Mouse (Mus musculus) lung, postnatal 0 days (tissue): ENCODE data around the gene Aebp2. TPM values are rescaled to one million over a fixed set of nuclear protein-coding genes. Genes with fewer than 3 reads are reported as not detected.

Source experiments
- ATAC-seq: fragments of 200-750 bp; cut with Nextera tagmentation; 2 replicates; pipeline ENCODE4 v1.8.0; 2017; ENCODE audit warnings: moderate library complexity
- DNase-seq: peaks from one replicate; pipeline ENCODE4 v3.0.0-alpha.2; 2016; ENCODE audit warnings: low spot score
- H3K27ac ChIP-seq: fragments of 300-500 bp; sonication (generic); 2 replicates; pipeline ENCODE4 v1.5.1; 2014; ENCODE audit warnings: antibody characterized with exemption, mild to moderate bottlenecking, low read length, mixed read lengths
- H3K27me3 ChIP-seq: fragments of 300-500 bp; sonication (generic); replicated peaks from 2 replicates; pipeline ENCODE4 v1.6.1; 2014; ENCODE audit warnings: low read length, mixed read lengths; ENCODE audit not compliant: insufficient read depth
- H3K36me3 ChIP-seq: fragments of 300-500 bp; sonication (generic); 2 replicates; pipeline ENCODE4 v1.6.1; 2014; ENCODE audit warnings: low read length, mixed read lengths; ENCODE audit not compliant: insufficient read depth
- H3K4me1 ChIP-seq: fragments of 300-500 bp; sonication (generic); 2 replicates; pipeline ENCODE4 v1.6.1; 2014; ENCODE audit warnings: antibody characterized with exemption, low read depth, low read length, mixed read lengths; ENCODE audit not compliant: insufficient read depth
- H3K4me2 ChIP-seq: fragments of 300-500 bp; sonication (generic); replicated peaks from 2 replicates; pipeline ENCODE4 v1.6.1; 2014; ENCODE audit warnings: low read depth, mild to moderate bottlenecking, low read length, moderate library complexity, mixed read lengths
- H3K4me3 ChIP-seq: fragments of 300-500 bp; sonication (generic); 2 replicates; pipeline ENCODE4 v1.5.1; 2014; ENCODE audit warnings: low read depth, low read length
- H3K9ac ChIP-seq: fragments of 300-500 bp; sonication (generic); replicated peaks from 2 replicates; pipeline ENCODE4 v1.6.1; 2014; ENCODE audit warnings: low read depth, mild to moderate bottlenecking
- H3K9me3 ChIP-seq: fragments of 300-500 bp; sonication (generic); 2 replicates; pipeline ENCODE4 v1.6.1; 2016; ENCODE audit warnings: low read length, mixed read lengths
- CTCF ChIP-seq: IDR thresholded peaks from 2 replicates; pipeline ENCODE4 v1.5.1; 2016; ENCODE audit warnings: antibody characterized with exemption, mild to moderate bottlenecking
- EP300 ChIP-seq: IDR thresholded peaks from 2 replicates; pipeline ENCODE4 v1.6.1; 2016; ENCODE audit warnings: antibody characterized with exemption, mild to moderate bottlenecking, control low read depth
- WGBS: fragments of 180-500 bp; shearing (Covaris S2); extraction: QIAGEN DNeasy Blood & Tissue Kit; methylation state at CpG from one replicate; pipeline ENCODE4 v1.1.7; 2014; 5-methylcytosine and 5-hydroxymethylcytosine counted together
- polyA plus RNA-seq: library from polyadenylated mRNA; unstranded; fragments of >200 nt; fragmentation: Nextera tagmentation; extraction: Ambion mirVana; gene quantifications from 2 replicates; pipeline ENCODE4 v1.2.1, GENCODE M21; 2015

The Aebp2 gene
- polyA plus RNA-seq, 1 experiment from 2014 or later: 7.6 TPM

DNA sequence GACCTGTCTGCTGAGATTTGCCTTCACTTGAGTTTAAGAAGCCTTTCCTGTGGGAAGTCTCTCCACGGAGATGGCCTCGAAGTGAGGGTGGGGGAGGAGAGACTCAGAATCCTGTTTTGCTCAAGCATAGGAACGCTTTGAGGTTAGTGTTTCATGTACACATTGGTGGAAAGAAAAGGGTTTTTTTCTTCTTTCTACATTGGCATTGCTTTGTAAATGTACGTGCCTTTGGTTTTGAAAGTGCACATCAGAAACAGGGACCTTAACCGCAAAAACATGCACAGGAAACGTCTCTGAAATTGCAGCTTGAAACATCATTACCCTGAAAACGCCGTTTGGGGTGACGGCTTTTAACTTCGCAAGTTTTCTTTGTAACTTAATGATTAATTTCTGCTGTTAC, 85.6 kb downstream of the Aebp2 start:
- no peak for TF ChIP-seq CTCF
- Histone ChIP-seq H3K4me3 (no peak overlapping the region), H3K27me3 (no peaks in the 10 kb centered on the region), H3K9ac (no peak overlapping the region), H3K36me3 (no peaks in the 10 kb centered on the region), H3K9me3 (no peaks in the 10 kb centered on the region; the same call in 1 of the 2 replicates), H3K4me2 (no peak overlapping the region), H3K27ac (no peak overlapping the region), H3K4me1 (no peaks in the 10 kb centered on the region)
- WGBS: 59% methylated on average over 10 of the region's 10 CpGs
- DNase-seq: no peak
- no peak for ATAC-seq

DNA sequence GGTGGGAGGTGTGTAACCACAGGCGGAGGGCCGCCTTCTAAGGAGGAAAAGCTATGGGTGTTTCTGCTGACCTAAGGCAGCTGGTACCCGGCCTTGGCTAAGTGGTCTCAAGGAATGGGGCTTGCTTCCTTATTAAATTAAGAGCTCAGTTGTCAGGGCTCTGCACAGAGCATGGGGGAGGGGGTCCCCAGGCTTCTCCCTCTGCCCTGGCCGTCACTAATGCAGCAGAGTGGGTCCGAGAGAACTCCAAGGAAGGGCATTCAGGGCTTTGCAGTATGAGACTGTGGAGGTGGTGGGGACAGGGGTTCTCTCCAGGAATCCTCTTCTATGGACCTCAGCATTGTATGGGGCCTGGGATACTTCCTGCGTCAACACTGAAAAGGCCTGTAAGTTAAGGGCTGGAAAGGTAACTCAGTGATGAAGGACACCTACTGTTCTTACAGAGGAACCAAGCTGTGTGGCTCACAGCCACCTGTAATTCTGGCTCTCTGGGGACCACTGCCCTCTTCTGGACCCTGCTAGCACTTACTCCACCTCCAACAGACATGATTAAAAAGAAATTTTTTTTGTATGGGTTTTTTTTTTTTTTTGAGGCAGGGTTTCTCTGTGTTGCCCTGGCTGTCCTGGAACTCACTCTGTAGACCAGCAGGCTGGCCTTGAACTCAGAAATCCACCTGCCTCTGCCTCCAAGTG, 87.1 kb downstream of the Aebp2 start:
- H3K4me2 ChIP-seq: no peak overlapping the region
- ATAC-seq (no peak), DNase-seq (no peak)
- no peaks in the 10 kb centered on the region for H3K4me1 ChIP-seq
- no peaks in the 10 kb centered on the region for H3K36me3 ChIP-seq
- no peaks in the 10 kb centered on the region; the same call in 1 of the 2 replicates for H3K9me3 ChIP-seq
- H3K9ac ChIP-seq: no peak overlapping the region
- peak; percentile 50 for TF ChIP-seq CTCF
- TF ChIP-seq EP300: no peak
- 81% methylated on average over 6 of the region's 6 CpGs for WGBS
- H3K27ac ChIP-seq: no peak overlapping the region
- H3K4me3 ChIP-seq: no peak overlapping the region
- H3K27me3 ChIP-seq: no peaks in the 10 kb centered on the region

DNA sequence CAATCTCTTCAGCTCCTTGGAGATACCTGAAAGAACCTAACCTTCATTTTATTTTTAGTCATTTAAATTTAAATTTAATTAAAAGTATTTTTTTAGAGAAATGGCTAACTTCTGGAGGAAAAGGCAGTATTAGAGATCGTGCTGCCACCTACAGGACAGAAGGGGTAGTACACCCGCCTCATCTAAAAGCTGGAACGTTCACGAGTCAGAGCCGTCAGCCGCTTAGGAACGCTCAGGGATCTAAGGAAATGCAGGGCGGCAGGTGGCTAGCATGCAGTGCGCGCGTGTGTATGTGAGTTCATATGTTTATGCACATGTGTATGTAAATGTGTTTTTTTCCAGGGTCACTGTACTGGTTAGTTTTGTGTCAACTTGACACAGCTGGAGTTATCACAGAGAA, 90.3 kb downstream of the Aebp2 start:
- DNase-seq: peak; percentile 78
- 7% methylated on average over 11 of the region's 11 CpGs for WGBS
- TF ChIP-seq CTCF (peak; percentile 89), EP300 (no peak)

DNA sequence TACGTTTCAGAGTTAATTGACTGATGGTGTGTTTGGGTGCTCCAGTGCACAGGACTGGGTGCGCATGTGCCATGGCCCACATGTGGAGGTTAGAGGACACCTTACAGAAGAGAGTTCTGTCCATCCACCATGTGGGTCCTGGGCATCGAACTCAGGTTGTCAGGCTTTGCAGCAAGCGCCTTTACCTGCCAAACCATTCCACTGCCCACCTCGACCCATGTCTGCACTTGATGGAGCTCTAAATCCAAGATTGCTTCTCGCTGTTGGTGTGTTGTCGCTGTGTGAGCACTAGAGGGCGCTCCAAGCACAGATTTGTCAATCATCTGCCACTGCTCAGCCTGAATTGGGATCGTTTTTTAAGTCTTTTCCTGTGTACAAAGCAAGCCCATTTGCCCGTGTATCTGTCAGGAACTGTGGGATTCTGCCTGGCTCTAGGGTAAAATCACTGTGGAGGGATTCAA, 92.5 kb downstream of the Aebp2 start:
- peak; percentile 79 for DNase-seq

More for the DNA sequence above, 90.3 kb downstream of the Aebp2 start:
- no peaks in the 10 kb centered on the region for H3K27me3 ChIP-seq
- no peak overlapping the region for H3K9ac ChIP-seq
- no peak overlapping the region for H3K27ac ChIP-seq
- H3K9me3 ChIP-seq: no peaks in the 10 kb centered on the region
- H3K4me2 ChIP-seq: no peak overlapping the region
- H3K4me1 ChIP-seq: no peaks in the 10 kb centered on the region
- ATAC-seq: peak; percentile 49; the same call in 1 of the 2 replicates
- no peaks in the 10 kb centered on the region for H3K36me3 ChIP-seq
- no peak overlapping the region for H3K4me3 ChIP-seq

DNA sequence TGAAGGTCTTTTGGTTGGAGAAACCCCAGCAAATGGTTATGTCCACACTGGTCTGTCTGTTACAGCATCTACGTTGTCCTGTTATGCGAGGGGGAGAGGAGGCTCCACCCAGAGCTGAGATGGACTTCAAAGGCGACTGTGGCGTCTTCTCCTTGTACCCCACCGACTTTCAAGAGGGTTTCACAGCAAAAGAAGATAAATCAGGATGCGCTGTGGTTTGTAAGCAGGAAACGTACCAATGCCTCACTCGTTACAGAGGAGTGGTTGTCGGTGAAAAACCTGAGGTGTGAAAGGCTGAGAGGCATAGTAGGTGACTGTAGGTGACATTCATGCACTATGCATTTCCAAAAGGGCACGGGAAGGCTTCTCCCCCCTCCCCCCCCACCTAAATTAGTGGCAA, 99.6 kb downstream of the Aebp2 start:
- Histone ChIP-seq H3K4me2 (no peak overlapping the region), H3K4me3 (no peak overlapping the region), H3K27me3 (no peaks in the 10 kb centered on the region), H3K36me3 (no peaks in the 10 kb centered on the region), H3K4me1 (no peaks in the 10 kb centered on the region), H3K9me3 (no peaks in the 10 kb centered on the region), H3K9ac (no peak overlapping the region), H3K27ac (no peak overlapping the region)
- no peak for ATAC-seq
- no peak for TF ChIP-seq CTCF
- TF ChIP-seq EP300: no peak
- WGBS: 70% methylated on average over 10 of the region's 10 CpGs
- DNase-seq: no peak

More for the DNA sequence above, 92.5 kb downstream of the Aebp2 start:
- H3K4me2 ChIP-seq: no peak overlapping the region
- H3K4me1 ChIP-seq: no peaks in the 10 kb centered on the region
- H3K36me3 ChIP-seq: no peaks in the 10 kb centered on the region
- no peaks in the 10 kb centered on the region for H3K9me3 ChIP-seq
- no peaks in the 10 kb centered on the region for H3K27me3 ChIP-seq
- WGBS: 18% methylated on average over 10 of the region's 10 CpGs
- H3K4me3 ChIP-seq: no peak overlapping the region
- H3K9ac ChIP-seq: no peak overlapping the region
- TF ChIP-seq CTCF (peak; percentile 95), EP300 (no peak)
- peak; percentile 37 for ATAC-seq
- no peak overlapping the region for H3K27ac ChIP-seq

Other genes starting within 250 kb of the Aebp2 start
- gene Plekha5, start 198.6 kb upstream of the Aebp2 start, polyA plus RNA-seq: 22.1 and 24.1 TPM in 2 replicates
- gene Gm11077, start 106.6 kb downstream of the Aebp2 start, polyA plus RNA-seq: not detected in 2 replicates